Mouse (Mus musculus): ENCODE data around the gene Hgfac.

DNA sequence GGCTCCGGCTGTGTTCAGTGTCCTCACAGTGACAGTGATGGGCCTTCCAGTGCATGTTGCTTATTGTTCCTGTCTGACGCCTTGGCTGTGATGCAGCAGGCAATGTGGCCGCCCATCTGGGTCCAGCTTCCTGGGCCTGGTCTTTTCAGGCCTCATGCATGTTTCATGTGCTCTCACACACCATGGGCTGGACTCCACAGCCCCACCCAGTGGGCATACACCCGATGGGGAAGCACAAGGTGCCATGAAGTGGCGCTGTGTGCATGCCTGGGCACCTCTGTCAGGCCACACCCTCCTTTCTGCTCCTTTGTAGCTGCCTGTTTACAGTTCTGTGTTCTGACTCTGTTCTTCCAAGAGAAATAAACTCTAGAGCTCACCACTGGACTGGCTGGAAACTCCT lies 8.2 kb upstream of the Hgfac start:
- TF ChIP-seq TCF12 (IDR thresholded peaks at IDR 0.05; ENCODE audit: insufficient read depth, poor library complexity, severe bottlenecking) (no peak), POLR2A (IDR thresholded peaks at IDR 0.05; ENCODE audit: insufficient read length, low read depth) (no peak), MAX (IDR thresholded peaks at IDR 0.05; ENCODE audit: low read depth) (no peak), REST (IDR thresholded peaks at IDR 0.05; ENCODE audit: insufficient read depth, insufficient read length) (no peak), CEBPB (IDR thresholded peaks at IDR 0.05; ENCODE audit: insufficient read depth, poor library complexity, severe bottlenecking) (no peak), E2F4 (IDR thresholded peaks at IDR 0.05; ENCODE audit: insufficient read depth) (no peak), MYOD1 (IDR thresholded peaks at IDR 0.05; ENCODE audit: control insufficient read depth in 1 of 3, insufficient read length in 2 of 3, low read depth in 2 of 3) (no peak), POLR2AphosphoS2 (IDR thresholded peaks at IDR 0.05; ENCODE audit: insufficient read length, low read depth) (no peak), MYOG (IDR thresholded peaks at IDR 0.05; ENCODE audit: control insufficient read depth in 1 of 3, insufficient read depth in 1 of 3, insufficient read length in 2 of 3, low read depth in 2 of 3) (no peak), USF1 (IDR thresholded peaks at IDR 0.05; ENCODE audit: low read depth) (no peak), TCF3 (IDR thresholded peaks at IDR 0.05; ENCODE audit: insufficient read length, low read depth) (no peak), SRF (IDR thresholded peaks at IDR 0.05; ENCODE audit: control insufficient read depth, insufficient read length, low read depth) (no peak)
